Mouse (Mus musculus): Measurements from ENCODE around the gene Zfhx3.

Zfhx3 gene

DNA sequence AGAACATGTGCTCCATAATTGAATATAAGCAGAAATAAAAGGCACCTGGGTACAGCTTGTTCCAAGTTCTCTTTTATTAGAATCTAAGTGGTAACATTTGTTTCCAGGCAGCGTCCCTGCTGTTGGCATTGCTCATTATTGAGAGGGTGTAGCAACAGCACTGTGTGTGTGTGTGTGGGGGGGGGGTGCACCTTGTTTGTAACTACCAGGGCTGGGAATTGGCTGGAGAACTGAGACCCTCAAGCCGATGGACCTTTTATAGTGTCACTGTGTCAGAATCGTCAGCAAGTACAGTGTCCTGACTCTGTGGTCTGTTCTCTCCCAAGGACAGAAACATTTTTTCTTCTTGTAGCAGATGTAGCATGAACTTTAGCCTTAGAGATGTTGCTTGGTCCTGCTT lies 77.2 kb downstream of the Zfhx3 start:
- no peak for DNase-seq (ENCODE audit: low spot score)

DNA sequence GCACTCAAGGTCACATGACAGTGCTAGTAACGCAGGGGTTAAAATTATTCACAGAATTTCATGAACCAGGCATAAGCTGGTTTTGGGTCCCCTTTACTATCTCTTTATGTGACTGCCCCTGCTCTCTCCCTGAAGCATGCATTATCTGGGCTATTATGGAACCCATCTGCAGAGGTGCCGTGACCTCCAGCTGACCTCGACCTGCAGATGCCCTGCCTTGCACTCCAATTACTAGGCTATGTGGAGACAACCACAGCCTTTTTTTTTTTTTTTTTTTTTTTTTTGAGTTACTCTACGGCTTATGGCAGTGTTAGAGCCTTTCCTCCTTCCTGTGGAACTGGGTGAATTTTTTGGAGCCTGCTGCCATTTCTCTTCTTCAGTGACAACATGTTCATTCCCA lies 80.0 kb downstream of the Zfhx3 start:
- no peak for DNase-seq (ENCODE audit: low spot score)

DNA sequence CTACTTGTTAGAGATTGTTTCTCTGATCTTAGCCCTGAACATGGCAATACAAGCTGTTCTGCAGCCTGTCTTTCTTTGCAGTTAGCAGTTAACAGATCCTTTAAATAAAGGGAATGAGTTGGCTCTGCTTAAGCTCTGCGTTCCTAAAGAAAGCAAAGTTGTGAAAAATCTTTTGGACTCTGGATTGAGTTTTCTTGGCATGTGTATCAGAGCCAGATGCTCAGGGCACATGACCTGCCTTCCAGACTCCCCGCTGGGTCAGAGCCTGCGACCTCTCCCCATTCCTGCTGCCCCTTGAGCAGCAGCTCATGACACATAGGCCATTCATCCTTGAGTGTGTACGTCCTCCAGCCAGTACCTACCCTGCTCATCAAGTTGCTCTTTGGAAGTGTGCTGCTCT lies 81.9 kb downstream of the Zfhx3 start:
- DNase-seq (ENCODE audit: low spot score): no peak

DNA sequence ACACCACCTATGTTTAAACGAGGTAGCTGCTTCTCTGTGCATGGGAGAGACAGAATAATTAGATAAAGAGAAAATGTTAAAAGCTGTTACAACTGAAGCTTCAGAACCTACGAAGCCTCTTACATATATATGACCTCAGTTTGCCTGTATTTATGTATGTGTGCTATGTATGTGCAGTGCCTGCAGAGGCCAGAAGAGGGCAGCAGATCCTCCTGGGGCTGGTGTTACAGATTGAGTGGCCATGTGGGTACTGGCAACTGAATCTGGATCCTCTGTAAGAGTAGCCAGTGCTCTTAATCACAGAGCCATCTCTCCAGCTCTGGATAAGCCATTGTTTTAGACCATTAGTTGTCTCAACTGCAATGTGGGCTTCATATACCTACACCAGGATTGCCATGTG lies 82.8 kb downstream of the Zfhx3 start:
- no peak for DNase-seq (ENCODE audit: low spot score)

DNA sequence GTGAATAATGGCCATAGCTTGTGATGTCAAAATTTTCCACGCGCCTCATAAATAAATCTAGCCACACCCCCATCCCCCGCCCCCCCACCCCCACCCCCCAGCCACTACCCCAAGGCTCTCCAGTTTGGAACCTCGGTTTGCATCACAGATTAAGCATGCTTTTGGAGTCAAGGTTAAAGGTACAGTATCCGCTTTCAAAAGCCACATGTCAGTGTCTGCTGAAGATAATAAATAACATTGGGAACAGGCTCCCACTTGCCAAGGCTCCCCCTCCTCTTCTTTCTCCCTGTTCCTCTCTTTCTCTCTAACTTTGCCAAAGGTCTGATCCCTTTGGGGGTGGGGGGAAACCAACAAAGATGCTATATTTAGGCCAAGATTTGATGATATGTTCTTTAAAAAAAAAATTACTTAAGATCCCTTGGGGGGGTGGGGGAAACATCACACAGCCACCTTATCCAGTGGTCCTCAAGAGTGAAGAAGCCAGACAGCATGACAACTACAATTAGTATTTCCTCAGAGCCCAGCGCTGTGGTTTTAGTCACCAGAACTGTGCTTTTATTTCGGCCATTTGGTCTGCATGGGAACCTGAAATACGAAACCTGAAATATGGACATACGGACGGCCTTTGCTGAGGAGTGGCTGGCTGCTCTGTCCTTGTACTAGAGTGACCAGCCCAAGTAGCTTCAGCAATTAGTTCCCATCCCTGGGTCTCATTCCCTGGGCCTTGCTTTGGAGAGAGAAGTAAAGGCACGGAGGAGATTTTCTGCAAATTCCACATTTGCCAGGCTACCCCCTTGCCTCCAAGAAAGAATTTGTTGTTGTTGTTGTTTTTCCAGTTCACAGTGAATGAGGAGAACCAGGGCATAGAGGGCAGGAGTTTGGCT lies 84.4 kb downstream of the Zfhx3 start:
- DNase-seq (ENCODE audit: low spot score): no peak

DNA sequence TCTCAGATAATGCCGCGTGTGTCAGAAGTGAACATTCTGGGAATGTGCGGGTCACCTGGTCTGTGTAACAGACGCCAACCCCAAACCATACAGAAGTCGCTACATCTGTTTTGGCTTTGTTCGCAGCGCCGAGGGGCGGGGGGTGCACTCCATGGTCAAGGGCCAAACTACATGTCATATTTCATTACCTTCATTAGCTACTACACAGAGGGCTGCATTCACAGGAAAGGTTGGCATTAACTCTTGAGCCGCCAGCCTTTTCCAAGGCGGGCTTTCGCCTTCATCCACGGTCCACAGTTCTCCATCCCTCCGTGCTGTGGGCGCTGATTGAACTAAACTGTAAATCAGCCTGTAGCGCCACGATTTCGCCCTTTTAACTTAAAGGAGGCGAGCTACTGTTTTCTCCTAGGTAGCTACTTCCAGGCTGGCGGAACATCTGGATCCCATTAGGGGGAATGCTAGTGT lies 85.1 kb downstream of the Zfhx3 start:
- DNase-seq (ENCODE audit: low spot score): no peak

DNA sequence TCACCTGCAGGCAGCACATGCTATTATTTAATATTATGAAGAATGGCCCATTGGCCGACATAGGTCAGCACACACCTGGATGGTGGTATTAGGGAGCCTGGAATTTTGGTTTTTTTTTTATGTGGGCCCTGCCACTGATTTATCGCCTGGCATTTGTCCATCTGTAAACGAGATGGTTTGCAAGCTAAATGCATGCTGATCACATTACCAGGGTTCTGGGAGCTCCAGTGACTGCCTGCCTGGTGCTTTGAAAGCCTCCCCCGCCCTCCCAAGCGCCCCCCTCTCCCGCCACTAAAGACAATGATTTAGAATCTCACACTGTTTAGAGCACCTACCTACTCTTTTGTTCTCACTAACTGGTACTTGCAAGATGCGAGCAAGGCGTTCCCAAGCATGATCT lies 86.0 kb downstream of the Zfhx3 start:
- no peak for DNase-seq (ENCODE audit: low spot score)

DNA sequence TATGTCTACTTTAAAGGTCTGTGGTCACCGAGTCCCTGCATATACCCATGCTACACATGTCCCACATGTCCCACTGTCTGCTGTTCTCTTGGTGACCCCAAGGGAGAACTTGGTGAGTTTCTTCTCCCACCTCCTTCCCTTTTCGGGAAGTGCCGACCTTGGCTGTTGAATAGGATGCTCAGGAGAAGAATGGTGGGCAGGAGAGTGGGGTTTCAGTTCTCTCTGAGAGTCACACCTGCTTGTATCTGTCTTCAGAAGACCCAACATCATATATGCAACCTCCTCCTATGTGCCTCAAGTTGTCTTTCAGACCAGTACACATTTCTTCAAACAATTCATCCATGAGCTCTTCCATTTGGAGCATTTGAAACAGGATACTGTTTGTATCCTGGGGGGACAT lies 88.7 kb downstream of the Zfhx3 start:
- no peak for DNase-seq (ENCODE audit: low spot score)

DNA sequence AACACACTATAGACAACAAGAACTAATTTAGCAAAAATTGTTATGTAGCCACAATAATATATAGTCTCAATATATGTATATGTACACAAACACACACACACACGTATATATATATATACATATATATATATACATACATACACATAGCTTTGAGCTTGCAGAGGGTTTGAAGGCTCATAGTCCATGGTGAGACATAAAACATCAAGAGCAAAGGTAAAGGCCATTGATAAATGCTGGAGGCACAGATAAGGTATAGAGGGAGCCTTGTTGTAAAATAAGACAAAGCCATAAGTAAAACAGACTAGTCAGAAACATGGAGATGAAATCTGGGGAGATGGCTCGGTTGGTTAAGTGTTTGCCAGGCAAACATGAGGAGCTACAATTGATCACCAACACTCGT lies 91.6 kb downstream of the Zfhx3 start:
- DNase-seq (ENCODE audit: low spot score): no peak

DNA sequence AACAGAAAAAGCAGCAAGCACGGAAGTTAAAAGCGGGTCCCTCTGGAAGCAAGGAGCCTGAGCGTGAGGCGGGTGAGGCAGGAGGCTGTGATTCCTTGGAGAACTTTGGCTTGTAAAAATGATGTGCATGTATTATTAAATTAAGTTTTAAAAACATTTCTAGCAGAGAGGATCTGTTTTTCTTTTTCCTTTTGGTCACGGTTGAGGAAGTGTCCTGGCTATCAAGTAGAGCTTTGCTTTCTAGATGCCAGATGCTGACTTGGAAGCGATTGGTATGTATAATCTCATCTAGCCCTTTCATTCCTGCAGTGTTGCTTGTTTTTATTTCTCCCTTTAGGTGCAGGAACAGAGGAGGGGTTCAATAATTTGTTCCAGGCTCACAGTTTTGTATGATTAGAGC lies 92.3 kb downstream of the Zfhx3 start:
- no peak for DNase-seq (ENCODE audit: low spot score)

DNA sequence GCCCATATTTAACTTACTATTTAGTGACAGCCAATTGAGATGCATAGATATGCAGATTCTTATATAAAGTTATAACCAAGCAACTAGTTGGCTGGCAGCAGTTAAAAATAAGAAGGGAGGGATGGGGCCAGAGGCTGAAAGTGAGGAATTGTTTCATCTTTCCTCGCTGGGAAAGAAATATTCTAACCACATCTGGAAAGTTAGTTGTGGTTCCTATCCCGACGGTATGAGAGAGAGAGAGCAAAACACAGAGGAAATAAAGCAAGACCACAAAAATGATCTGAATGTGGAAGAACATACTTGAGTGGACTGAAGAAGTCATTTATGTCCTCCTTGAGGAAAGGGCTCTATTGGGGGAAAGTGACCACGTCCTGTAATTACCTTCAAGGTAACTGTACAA lies 101.2 kb downstream of the Zfhx3 start:
- DNase-seq (ENCODE audit: low spot score): no peak

DNA sequence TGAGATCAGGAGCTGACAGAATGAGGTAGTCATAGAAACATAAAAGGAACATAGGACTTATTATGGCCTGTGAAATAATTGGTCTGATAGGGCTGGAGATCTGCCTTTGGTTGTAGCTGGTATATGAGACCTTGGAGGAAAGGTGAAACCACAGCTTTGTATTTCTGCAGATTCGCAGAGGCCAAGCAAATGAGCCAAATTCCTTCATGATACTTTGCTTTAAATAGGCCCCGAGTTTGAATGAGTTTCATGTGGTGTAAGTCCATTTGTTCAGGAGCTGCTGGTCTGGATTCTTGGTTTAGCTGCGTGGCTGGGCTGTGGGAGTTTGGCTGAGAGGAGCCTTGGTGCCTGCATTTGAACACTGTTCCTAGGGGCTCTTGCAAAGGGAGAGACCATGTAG lies 101.7 kb downstream of the Zfhx3 start:
- no peak for DNase-seq (ENCODE audit: low spot score)

DNA sequence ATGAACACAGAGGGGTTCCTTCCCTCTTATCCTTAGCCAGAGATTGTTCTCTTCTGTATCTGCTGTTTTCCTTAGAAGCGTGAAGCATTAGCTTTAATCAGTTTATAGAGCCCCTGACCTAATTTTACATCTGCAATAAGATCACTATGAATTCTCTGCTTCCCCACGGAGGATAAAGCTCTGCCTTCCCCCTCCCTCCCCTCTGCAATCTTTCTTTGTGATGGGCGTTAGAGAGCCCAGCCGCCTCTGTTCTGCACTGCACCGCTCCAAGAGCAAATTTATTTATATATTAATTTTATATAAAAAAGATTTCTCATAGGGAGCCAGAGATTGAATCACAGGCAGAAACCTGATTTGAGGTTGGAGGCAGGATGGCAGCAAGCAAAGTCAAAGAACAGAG lies 113.8 kb downstream of the Zfhx3 start:
- DNase-seq (ENCODE audit: low spot score): no peak

DNA sequence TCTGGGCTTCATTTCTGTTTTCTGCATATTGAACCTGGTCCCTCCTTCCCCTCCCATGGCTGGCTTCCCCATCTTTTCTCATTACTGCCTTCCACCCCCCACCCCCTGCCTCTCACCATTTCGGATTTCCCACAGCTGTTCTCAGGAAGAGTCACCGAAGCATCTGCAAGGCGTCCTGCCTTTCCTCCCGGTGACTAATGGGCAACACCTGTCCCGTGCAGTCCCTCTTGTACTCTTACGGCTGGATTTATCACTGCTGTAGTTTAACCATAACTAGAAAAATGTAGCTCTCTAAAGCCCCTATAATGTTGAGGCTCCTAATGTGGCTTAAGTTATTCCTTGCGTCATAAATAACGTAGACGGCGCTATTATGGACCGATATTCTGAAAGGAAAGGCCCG lies 119.5 kb downstream of the Zfhx3 start:
- DNase-seq (ENCODE audit: low spot score): no peak

DNA sequence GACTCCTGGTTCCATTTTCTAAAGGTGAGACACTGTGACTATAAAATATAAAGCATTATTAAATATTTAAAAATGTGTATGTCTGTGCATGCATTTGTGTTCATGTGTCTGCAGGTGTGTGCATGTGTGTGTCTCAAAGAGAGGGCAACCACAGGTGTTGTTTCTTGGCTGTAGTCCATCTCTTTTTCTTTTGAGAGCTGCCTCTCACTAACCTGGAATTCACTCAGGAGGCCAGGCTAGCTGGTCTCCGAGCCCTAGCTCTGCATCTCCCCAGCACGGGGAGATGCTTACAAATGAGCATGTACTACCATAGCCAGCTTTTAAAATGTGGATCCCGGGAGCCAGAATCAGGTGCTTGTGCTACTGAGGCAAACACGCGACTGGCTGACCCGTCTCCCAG lies 124.7 kb downstream of the Zfhx3 start:
- DNase-seq (ENCODE audit: low spot score): no peak

DNA sequence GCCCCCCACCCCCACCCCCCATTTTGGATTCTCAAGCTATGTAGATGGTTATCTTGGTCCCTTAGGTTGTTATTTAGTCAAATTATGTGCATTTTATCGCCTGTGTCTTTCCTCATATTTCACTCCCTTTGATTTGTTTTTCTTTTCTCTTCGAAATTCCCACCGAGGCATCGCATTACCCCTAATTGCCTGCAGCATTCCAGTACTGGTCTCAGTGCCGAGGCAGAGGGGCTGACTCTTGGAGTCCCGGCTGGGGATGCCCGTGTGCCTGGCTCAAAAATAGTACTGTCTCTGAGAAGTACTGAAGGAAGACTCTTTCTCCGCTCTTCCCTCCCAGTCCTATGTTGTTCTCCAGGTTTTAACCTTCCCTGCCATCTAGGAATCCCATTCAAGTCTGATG lies 125.8 kb downstream of the Zfhx3 start:
- DNase-seq (ENCODE audit: low spot score): no peak

DNA sequence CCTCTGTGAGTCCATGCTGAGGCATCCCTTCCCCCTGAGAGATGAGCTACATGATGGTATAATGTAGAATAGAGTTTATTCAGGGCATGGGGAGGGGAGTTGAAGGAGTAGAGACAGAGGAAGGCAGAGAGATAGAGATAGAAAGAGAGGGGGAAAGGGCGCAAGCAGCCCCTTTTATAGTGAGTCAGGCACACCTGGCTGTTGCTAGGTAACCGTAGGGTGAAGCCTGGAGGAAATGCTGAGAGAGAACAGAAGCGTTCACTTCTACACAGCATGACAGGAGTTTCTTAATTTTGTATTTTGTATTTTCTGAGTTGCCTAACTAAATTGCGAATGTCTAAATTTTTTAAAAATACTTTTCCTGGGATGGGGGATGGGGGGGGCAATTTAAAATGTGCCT lies 128.0 kb downstream of the Zfhx3 start:
- no peak for DNase-seq (ENCODE audit: low spot score)

DNA sequence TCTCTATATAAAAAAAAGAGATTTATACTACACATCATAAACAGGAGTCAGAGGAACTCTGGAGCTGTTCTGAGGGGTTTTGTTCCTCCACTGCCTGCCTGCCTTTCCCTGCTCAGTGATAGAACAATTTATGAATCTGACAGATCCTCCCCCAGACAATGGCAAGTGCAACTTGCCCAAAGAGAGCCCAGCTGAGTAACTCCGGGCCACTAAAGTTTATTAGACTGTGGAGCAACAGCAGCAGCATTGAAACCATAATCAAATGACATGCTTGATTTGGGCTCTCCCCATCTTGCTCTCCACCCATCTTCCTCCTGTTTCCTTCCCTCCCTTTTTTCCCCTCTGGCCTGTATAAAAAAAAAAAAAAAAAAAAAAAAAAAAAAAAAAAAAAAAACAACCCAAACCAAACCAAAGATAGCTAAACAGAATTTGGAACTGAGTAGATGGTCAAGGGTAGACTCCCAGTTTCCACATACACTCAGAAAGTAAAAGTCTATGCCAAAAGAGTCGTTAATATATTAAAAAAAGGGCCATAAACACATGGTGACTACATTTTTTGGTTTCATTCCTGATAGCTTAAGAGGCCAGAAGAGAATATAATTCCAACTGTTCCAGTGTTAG lies 129.8 kb downstream of the Zfhx3 start:
- no peak for DNase-seq (ENCODE audit: low spot score)

DNA sequence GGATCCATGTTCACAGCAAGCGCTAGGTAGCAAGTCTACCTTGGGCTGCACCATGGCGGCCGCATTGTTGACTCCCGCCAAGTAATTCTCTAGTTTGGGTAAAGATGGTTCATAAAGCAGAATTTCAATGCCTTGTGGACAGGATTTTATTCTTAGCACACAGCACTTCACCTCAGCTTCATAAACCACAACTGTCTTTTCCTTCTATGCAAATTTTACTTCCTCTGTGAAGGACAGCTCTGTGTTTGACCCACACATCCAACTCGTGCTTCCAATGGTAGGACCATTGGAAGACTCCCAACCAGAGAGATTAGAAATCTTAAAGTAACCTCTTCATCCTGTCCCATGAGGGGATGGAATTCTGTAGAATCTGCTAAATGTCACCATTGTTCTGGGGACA lies 130.4 kb downstream of the Zfhx3 start:
- no peak for DNase-seq (ENCODE audit: low spot score)

DNA sequence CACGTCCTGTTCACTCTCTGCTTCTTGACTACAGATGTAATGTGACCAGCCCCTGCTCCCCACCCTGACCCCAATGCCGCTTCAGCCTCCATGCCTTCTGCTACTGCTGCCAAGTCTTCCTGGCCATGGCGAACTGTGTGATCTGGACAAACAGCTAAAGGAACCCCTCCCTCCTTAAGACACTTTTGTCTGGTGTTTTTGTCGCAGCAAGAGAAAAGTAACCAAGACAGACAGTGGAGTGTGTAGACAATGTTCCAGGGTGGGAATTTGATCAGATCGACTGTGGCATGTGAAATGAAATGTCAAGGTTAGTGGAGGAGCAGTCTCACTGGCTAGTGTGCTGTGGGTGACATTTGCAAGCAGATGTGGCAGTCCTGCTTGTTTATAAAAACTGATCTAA lies 132.7 kb downstream of the Zfhx3 start:
- DNase-seq (ENCODE audit: low spot score): no peak

DNA sequence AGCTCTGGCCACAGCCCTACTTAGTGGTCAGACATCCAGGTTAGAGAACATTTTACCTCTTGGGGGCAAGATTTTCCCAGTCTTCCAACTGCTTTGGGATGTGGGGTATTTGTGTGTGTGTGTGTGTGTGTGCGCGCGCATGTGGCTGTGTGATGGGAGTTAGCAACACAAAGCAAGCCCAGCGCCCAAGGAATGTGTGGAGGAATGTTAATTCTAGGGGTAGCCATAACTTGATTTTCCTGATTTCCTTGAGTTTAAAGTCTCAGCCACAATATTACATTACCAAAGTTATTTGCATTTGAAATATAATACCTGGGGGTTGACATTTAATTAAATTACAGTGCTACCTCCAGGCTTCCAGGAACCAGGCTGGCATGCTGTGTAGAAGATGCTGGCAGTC lies 136.3 kb downstream of the Zfhx3 start:
- no peak for DNase-seq (ENCODE audit: low spot score)

DNA sequence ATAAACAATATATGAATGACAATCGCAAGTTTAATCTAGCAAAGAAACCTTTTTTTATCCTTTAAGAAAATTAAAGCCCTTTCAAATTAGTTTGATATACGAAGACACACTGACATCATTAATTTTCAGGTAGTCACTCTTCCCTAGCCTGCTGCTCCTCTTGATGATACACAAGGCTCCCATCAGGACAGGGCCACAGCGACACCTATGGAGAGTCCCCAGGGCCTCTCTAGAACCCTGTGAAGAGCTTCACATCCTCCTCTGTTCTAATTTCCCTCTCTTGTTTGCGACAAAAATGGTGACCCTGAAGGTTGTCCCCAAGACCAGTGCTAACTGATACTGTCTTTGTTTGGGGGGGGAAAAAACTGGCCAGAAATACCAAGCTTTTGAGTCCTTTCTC lies 144.5 kb downstream of the Zfhx3 start:
- DNase-seq (ENCODE audit: low spot score): no peak

DNA sequence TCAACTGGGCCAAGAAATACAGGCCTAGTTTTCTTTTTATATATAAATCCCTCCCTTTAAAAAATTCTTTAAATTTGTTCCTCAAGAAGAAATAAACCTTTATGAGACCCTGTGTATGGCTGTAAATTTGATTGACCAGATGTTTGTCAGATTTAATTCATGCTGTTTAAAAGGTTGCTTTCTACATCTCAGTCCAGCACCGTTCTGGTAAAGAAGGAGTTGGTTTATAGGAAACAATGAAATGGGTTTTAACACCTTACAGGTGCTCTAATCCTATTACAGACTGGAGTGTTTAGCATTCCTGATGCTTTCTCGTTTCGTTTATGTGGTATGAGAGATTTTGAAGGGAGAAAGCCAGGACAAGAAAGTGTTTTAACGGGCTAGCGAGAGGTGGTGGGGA lies 147.2 kb downstream of the Zfhx3 start:
- no peak for DNase-seq (ENCODE audit: low spot score)

DNA sequence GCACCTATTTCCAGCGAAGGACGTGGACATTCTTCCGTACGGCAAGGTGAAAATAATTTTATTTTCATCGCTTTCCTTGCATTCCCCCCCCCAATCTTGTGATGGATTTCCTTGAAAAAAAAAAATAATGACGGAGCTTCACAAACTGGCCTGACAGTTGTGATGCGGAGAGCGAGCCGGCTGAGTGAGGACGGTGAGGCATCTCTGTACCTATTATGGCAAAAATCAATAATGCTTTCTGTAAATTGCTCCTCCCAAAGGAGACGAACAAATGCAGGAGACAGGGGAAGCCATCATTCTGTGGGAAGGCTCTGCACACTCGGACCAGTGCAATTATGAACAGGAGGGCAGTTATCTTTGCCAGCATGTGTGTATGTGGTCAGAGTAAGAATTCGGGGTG lies 156.2 kb downstream of the Zfhx3 start:
- no peak for DNase-seq (ENCODE audit: low spot score)

Measured in T-cell, adult 2 months (primary cell).